Mouse (Mus musculus): ENCODE measurements around the gene Nmd3.

DNA sequence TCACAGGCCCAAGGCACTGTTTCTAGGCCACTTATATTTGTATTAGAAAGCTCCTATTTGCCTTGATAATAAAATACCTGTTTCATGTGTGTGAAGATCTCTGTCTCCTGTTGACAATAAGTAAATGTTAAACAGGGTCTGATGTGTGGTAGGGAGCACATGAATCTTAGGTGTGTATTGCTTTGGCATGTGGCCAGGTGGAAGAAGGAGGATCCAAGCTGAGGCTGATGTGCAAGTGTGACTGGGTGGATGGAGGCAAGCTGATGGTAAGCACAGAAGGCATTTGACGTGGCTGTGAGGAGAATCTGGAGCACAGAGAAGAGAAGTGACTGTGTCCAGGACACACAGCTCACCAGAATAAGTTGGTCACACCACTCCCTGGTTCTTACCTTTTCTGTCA lies 77.3 kb downstream of the Nmd3 start:
- TF ChIP-seq EP300 (IDR thresholded peaks at IDR 0.05; ENCODE audit: insufficient read depth, low read depth, low read length) (no peak), POLR2A (IDR thresholded peaks at IDR 0.05; ENCODE audit: insufficient read depth, low read length) (no peak)
